Mouse (Mus musculus) adrenal gland, postnatal 4 days (tissue): ENCODE measurements around the gene Rnf214. TPM values are rescaled to one million over a fixed set of nuclear protein-coding genes. Genes with fewer than 3 reads are reported as not detected.

Source experiments
- DNase-seq, 2 experiments: peaks; one replicate each; pipeline ENCODE4 v3.0.0; 2021 to 2022; ENCODE audit warnings: low spot score in 2 of 2, mixed read lengths in 2 of 2
- total RNA-seq, 2 experiments: library from RNA; stranded (reverse); gene quantifications; 2 replicates each; pipeline ENCODE4 v1.2.3; 2021

The Rnf214 gene
- total RNA-seq, 2 experiments from 2014 or later = 53.9 to 58.1 TPM

GRCm38 (mm10) chr9:45938088-45938487, 31.4 kb upstream of the Rnf214 start:
- no peak for DNase-seq

GRCm38 (mm10) chr9:45936883-45937282, 30.2 kb upstream of the Rnf214 start:
- no peak for DNase-seq

DNA sequence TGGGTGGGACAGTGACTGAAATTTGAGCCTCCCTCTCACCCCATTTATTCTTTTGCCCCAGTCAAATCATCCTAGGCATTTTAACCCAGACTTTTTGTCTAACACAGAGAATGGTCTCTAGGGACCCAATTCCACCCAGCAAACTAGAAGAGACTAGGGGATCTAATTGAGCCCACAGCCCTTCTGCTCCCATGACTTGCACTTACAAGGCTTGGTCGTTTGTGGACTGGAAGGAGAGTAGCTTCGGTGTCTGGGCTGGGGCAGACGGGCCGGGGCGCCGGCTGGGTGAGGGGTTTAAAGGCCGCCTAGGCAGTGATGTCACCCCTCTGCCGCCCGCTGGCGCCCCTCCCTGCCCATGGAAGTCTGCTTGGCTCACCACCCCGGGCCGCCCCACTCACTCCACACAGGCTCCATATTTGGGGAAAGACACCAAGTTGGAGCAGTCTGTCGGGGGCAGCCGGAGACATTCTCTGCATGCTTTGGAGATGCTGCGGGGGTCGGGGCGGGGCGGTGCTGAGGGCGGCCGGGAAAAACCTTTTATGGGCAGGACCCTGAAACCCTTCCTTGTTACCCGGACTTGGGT, 29.0 kb upstream of the Rnf214 start, which contains the start of gene Tagln:
TSS of gene Tagln (minus strand) at position 431 of the 583 bp plus-strand sequence.
- no peak for DNase-seq

DNA sequence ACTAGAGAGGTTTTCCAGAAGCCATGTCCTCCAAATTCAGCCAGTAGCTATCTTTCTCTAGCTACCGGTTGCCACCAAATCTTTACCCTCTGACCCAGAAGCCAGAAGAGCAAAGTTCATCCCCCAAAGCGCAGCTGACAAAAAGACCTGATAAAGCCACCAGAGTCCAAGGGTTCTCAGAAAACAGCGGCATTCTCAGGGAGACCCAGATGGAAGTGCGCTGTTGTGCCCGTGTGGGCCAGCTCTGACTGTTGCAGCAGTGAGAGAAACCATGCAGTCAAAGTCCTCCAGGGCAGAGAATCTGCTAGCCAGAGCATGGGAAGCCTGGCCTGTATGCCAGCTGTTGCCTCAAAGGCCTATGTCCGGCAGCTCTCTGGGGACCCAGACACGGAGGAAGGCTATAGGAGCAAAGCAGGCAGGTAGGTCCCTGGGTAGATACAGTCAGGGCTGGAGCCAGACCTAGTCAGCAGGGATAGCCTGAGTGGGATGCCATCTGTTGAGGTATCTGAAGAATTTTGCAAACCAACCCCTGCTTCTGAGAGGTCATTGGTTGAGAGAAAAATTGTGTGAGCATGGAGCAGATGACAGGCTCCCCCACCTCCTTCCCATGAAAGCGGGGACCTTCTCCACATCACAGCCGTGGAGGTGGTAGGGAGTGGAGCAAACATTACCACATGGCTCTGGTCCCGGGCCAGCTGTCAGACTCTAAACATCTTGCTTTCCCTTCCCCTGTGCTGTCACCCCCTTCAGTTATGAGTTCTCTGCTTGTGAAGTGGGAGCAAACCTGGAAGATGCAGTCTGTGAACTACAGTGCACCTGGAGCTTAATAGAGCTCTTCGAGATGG, 26.1 kb upstream of the Rnf214 start:
- DNase-seq = no peak

DNA sequence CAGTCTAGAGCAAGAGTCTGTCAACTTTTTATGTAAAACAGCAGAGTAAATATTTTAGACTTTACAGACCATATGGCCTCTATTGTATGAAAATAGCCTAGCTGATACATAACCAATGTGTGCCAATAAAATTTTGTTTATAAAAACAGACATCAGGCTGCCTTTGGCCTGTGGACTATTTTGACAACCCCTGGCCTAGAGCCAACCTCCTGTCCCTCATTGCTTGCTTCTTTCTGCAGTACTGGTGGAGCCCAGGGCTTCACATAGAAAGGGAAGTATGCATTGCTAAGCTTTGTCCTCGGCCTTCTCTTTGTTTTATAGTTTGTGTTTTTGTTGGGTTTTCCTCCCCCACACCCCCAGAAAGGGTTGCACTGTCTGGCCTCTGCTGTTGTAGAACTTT, 25.2 kb upstream of the Rnf214 start:
- DNase-seq = no peak

GRCm38 (mm10) chr9:45929285-45929684, 22.6 kb upstream of the Rnf214 start:
- no peak for DNase-seq

DNA sequence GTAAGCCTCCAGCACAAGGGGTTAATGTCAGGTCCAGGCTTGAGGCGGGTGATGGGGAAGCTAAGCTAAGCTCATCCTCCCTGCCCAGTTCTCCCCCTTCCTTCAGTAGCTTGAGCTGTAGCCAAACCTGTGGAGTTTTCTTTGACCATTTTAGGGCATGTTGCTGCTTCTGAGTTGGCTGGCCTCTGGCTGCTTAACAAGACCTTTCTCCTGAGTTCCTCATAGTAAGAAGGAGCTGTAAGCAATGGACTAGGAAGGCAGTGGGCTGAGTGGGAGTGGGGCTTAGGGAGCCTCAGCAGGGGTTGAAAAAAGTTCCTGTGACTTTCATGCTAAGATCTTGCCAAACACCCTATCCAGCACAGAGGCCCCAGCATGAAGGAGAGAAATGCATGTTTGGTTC, 13.2 kb upstream of the Rnf214 start:
- no peak for DNase-seq

- DNase-seq = no peak
Measured at GRCm38 (mm10) chr9:45917041-45917934, 10.6 kb upstream of the Rnf214 start.

GRCm38 (mm10) chr9:45915659-45916058, 8.9 kb upstream of the Rnf214 start:
- no peak for DNase-seq

- peak in 1 of 2 experiments; percentile 38 for DNase-seq
Measured at GRCm38 (mm10) chr9:45911673-45912072, 5.0 kb upstream of the Rnf214 start.

DNA sequence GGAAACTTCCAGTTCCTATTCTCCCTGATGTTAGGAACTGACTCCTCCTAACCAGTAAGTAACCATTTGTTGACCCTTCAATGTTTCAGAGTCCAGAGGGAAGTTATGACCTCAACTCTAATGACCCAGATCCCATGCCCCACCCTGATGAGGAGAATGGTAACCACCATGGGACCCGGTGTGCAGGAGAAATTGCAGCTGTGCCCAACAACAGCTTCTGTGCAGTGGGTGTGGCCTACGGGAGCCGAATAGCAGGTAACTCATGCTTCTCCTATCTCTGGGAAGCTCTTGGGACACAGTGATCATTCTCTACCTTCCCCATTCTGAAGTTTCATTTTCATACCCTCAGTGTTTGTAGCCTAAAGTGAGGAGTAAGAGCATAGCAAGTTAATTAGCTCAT, 4.3 kb upstream of the Rnf214 start:
- DNase-seq = no peak

GRCm38 (mm10) chr9:45907078-45907428, 342 bp upstream of the Rnf214 start:
- DNase-seq = no peak

DNA sequence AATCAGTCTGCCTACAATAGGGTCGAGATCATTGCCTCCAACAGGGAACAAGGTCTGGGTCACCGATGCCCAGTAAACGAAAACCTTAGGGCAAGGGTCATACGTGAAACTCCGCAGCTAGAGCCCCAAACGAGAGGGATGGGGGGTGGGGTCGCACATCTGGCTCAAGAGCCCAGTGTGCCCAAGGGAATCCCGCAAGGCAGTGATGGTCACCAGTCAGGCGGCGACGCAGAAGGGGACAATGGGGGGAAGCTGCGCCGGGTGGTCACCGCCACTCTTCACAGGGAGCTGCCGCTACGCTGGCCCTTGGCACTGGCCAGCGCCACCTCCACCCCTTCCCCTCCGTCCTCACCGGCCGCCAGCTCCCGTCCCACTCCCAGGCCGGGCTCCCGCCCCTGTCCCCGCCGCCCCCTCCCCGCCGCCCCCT, 887 bp downstream of the Rnf214 start:
- peak; percentile 12 to 22 for DNase-seq

GRCm38 (mm10) chr9:45905196-45905595, 1.5 kb downstream of the Rnf214 start:
- no peak for DNase-seq

- DNase-seq = no peak
Measured at GRCm38 (mm10) chr9:45893681-45894080, 13.0 kb downstream of the Rnf214 start.

GRCm38 (mm10) chr9:45877928-45878327, 28.8 kb downstream of the Rnf214 start:
- no peak for DNase-seq

GRCm38 (mm10) chr9:45870265-45870664, 36.4 kb downstream of the Rnf214 start:
- DNase-seq = no peak

DNA sequence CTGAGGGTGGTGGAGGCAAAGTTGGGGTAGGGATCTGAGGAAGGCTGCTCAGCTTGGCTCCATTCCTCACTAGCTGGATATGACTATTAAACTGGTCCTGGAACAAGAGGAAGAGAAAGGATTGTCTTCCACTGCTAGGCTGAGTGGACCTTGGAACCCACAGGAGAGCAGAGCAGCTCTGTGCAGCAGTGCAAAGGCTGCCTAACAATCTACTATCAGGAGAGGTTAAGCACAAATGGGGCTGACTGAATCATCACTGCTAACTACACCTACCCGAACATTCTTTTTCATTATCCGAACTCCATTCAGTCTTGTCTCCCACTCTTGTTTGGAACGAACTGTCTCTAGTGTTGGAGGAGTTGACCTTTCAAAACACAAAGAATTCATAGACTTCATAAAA, 37.5 kb downstream of the Rnf214 start:
- DNase-seq = no peak

GRCm38 (mm10) chr9:45861813-45862212, 44.9 kb downstream of the Rnf214 start:
- no peak for DNase-seq

DNA sequence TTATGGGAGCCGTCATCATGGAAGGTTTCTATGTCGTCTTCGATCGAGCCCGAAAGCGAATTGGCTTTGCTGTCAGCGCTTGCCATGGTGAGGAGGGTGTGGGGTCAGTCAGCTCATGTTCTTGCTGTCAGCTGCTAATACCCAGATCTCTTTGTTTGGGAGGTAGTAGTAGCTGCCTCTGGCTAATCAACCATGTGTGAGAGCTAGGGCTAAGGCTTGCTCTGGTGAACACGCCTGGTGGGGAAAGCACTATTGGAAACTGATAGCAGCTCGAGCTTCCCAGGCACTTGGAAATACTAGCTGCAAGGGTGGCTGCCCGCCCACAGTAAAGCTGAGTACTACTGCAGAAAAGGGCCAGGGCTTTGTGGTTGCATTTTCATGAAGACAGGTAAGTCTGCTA, 47.3 kb downstream of the Rnf214 start:
- no peak for DNase-seq

DNA sequence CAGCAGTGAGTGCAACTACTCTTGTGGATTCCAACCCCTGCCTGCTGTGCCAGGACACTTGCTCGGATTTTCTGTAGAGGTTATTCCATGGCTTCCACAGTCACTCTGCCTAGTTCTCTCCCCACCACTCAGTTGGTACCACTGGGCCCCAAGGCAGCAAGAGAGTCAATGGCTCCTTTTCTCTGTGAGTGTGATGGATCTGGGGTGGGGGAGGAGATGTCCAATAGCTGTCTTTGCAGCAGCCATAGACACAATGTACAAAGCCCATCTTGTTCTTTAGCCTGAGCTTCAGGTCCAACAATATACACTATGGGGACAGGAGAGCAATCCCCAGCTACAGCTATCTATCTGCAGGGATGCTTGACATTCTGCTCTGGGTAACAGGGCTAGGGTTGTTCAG, 52.6 kb downstream of the Rnf214 start:
- no peak for DNase-seq

DNA sequence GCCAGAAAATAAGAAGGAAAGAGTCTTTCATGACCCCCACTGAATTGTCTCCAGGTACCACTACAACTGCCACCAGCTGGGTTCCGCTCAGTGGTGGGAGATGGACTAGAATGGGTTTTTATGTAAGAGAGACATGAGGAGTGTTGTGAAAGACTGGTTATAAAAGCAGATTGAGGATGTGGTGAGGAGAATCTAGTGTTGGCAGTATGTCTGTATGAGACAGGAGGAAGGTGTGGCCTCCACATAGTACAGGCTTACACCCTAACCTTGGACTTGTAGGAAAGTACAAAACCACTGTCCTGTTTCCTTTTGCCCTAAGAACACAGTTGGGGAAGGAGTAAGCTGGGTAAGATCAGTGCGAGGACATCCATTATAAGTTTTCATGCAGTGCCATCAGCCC, 53.0 kb downstream of the Rnf214 start:
- no peak for DNase-seq
